18 mouse cellular contexts compared by ENCODE assay signal in genomic region chr1:135159556-135160123, GRCm38 (mm10). TPM values are rescaled to one million over a fixed set of nuclear protein-coding genes. Genes with fewer than 3 reads are reported as not detected.
DNase-seq lines count a peak whose midpoint lies in the region; ATAC-seq lines count a peak whose summit lies in the region.
"Had no signal": no experiment of that assay in that cellular context is flagged by ENCODE, and none has a peak within 500 bp of the region (broad histone marks: within the 10 kb centered on the region; RNA-seq: fewer than 3 reads in every experiment).

No protein-coding gene starts in this region.

- H3K4me3 ChIP-seq in forebrain, embryonic 13.5 days: no peak overlapping the region
- no peak overlapping the region for H3K4me3 ChIP-seq in forebrain, embryonic 11.5 days (ENCODE audit: low read depth, low read length)
- no peak overlapping the region for H3K4me3 ChIP-seq in hindbrain, embryonic 13.5 days
- H3K4me3 ChIP-seq in midbrain, embryonic 16.5 days (ENCODE audit: low read depth, low read length): no peak overlapping the region
- H3K4me3 ChIP-seq: embryonic facial prominence, embryonic 15.5 days; heart, embryonic 12.5 days; lung, embryonic 15.5 days had no signal

- H3K4me2 ChIP-seq in forebrain, embryonic 13.5 days: no peak overlapping the region
- H3K4me2 ChIP-seq in forebrain, embryonic 11.5 days (ENCODE audit: low read depth, low read length, severe bottlenecking): no peak overlapping the region
- no peak overlapping the region for H3K4me2 ChIP-seq in hindbrain, embryonic 13.5 days
- H3K4me2 ChIP-seq in midbrain, embryonic 16.5 days (ENCODE audit: low read length): no peak overlapping the region
- H3K4me2 ChIP-seq: embryonic facial prominence, embryonic 15.5 days; heart, embryonic 12.5 days; lung, embryonic 15.5 days had no signal

- no peaks in the 10 kb centered on the region for H3K9me3 ChIP-seq in forebrain, embryonic 13.5 days (replicated peaks)
- no peaks in the 10 kb centered on the region for H3K9me3 ChIP-seq in forebrain, embryonic 11.5 days (ENCODE audit: control insufficient read depth, low read length)
- H3K9me3 ChIP-seq in hindbrain, embryonic 13.5 days: no peaks in the 10 kb centered on the region
- no peaks in the 10 kb centered on the region for H3K9me3 ChIP-seq in midbrain, embryonic 16.5 days (replicated peaks; ENCODE audit: control insufficient read depth, low read length, poor library complexity, severe bottlenecking)
- H3K9me3 ChIP-seq: embryonic facial prominence, embryonic 15.5 days; heart, embryonic 12.5 days; lung, embryonic 15.5 days had no signal

- H3K9ac ChIP-seq in forebrain, embryonic 13.5 days: no peak overlapping the region
- no peak overlapping the region for H3K9ac ChIP-seq in forebrain, embryonic 11.5 days (ENCODE audit: low read length)
- H3K9ac ChIP-seq in hindbrain, embryonic 13.5 days: no peak overlapping the region
- H3K9ac ChIP-seq in midbrain, embryonic 16.5 days (ENCODE audit: low read depth, low read length): no peak overlapping the region
- H3K9ac ChIP-seq: embryonic facial prominence, embryonic 15.5 days; heart, embryonic 12.5 days; lung, embryonic 15.5 days had no signal

- peaks cover 24% of the 10 kb centered on the region for H3K4me1 ChIP-seq in forebrain, embryonic 13.5 days
- H3K4me1 ChIP-seq in forebrain, embryonic 11.5 days (replicated peaks; ENCODE audit: control insufficient read depth, insufficient read depth, low read length): peaks cover 3% of the 10 kb centered on the region
- peaks cover 14% of the 10 kb centered on the region for H3K4me1 ChIP-seq in hindbrain, embryonic 13.5 days (replicated peaks)
- peaks cover 3% of the 10 kb centered on the region for H3K4me1 ChIP-seq in midbrain, embryonic 16.5 days (ENCODE audit: control insufficient read depth, insufficient read depth, low read length)

- peaks cover 23% of the 10 kb centered on the region for H3K36me3 ChIP-seq in forebrain, embryonic 13.5 days (ENCODE audit: poor library complexity, severe bottlenecking)
- no peaks in the 10 kb centered on the region; the same call in 1 of the 2 replicates for H3K36me3 ChIP-seq in forebrain, embryonic 11.5 days (ENCODE audit: control insufficient read depth, insufficient read depth, low read length)
- H3K36me3 ChIP-seq in hindbrain, embryonic 13.5 days: peaks cover 21% of the 10 kb centered on the region
- peaks cover 6% of the 10 kb centered on the region for H3K36me3 ChIP-seq in midbrain, embryonic 16.5 days (ENCODE audit: control insufficient read depth, insufficient read depth, low read length)

- H3K27ac ChIP-seq in forebrain, embryonic 13.5 days: peak overlapping the region; percentile 6; the same call in 1 of the 2 replicates
- no peak overlapping the region for H3K27ac ChIP-seq in forebrain, embryonic 11.5 days (ENCODE audit: low read depth, low read length)
- peak overlapping the region; percentile 80 for H3K27ac ChIP-seq in hindbrain, embryonic 13.5 days
- H3K27ac ChIP-seq in midbrain, embryonic 16.5 days (ENCODE audit: low read length): peak overlapping the region; percentile 79
- H3K27ac ChIP-seq: embryonic facial prominence, embryonic 15.5 days; lung, embryonic 15.5 days had no signal

- no peaks in the 10 kb centered on the region; the same call in 1 of the 2 replicates for H3K27me3 ChIP-seq in forebrain, embryonic 13.5 days
- H3K27me3 ChIP-seq in forebrain, embryonic 11.5 days (ENCODE audit: control insufficient read depth, insufficient read depth, low read length): no peaks in the 10 kb centered on the region
- H3K27me3 ChIP-seq in hindbrain, embryonic 13.5 days: no peaks in the 10 kb centered on the region
- no peaks in the 10 kb centered on the region for H3K27me3 ChIP-seq in midbrain, embryonic 16.5 days (ENCODE audit: control insufficient read depth, insufficient read depth, low read depth, low read length)
- H3K27me3 ChIP-seq: embryonic facial prominence, embryonic 15.5 days; lung, embryonic 15.5 days had no signal

- 77% methylated on average over 11 of the region's 11 CpGs for WGBS in forebrain, embryonic 13.5 days
- WGBS in forebrain, embryonic 11.5 days: 91% methylated on average over 11 of the region's 11 CpGs
- WGBS in hindbrain, embryonic 13.5 days: 64% methylated on average over 11 of the region's 11 CpGs
- WGBS in midbrain, embryonic 16.5 days: 78% methylated on average over 11 of the region's 11 CpGs

- no peak for ATAC-seq in forebrain, embryonic 13.5 days
- ATAC-seq in forebrain, embryonic 11.5 days (replicated peaks; ENCODE audit: low FRiP score): no peak
- peak; percentile 12; the same call in 1 of the 2 replicates for ATAC-seq in hindbrain, embryonic 13.5 days (ENCODE audit: low FRiP score)
- no peak for ATAC-seq in midbrain, embryonic 16.5 days
- ATAC-seq in activated CD4-positive, CD25-positive, alpha-beta regulatory T cell, adult 4 months: no peak

- no peak for DNase-seq in forebrain, embryonic 11.5 days (ENCODE audit: low spot score)
- peak; percentile 37 for DNase-seq in brain, adult 2 months (ENCODE audit: low read depth, low spot score)
- DNase-seq in testis, postnatal 10 days (ENCODE audit: low spot score): no peak
- DNase-seq in adrenal gland, postnatal 10 days: no peak
- DNase-seq: adrenal gland, adult 2 months; gastrocnemius, postnatal 36 days; kidney, adult 9 months had no signal

RNA-seq across cellular contexts. Expression of gene Gpr37l1, which starts 7.8 kb away (rescaled TPM):
- polyA plus RNA-seq in forebrain, embryonic 13.5 days (2015; fragmentation: Nextera tagmentation; extraction: Ambion mirVana): not detected in 2 replicates
- not detected in 2 replicates for polyA plus RNA-seq in forebrain, embryonic 11.5 days (2014; fragmentation: Nextera tagmentation; extraction: Ambion mirVana)
- 0.35 and 0.41 TPM in 2 replicates for polyA plus RNA-seq in hindbrain, embryonic 13.5 days (2015; fragmentation: Nextera tagmentation; extraction: Ambion mirVana)
- polyA plus RNA-seq in midbrain, embryonic 16.5 days (2015; fragmentation: Nextera tagmentation; extraction: Ambion mirVana): 1.1 and 2.7 TPM in 2 replicates
- not detected for polyA plus RNA-seq in activated CD4-positive, CD25-positive, alpha-beta regulatory T cell, adult 4 months (2017; shearing (Covaris generic))
- 1 to 10 TPM; 1.3 to 2.8 TPM for total RNA-seq in adrenal gland, postnatal 10 days (2021)
- total RNA-seq: hematopoietic stem cell, adult 5-6 weeks; liver, adult 2 months; megakaryocyte, adult 5-6 weeks; neutrophil, adult 5-6 weeks had no signal
- polyA plus RNA-seq: embryonic facial prominence, embryonic 15.5 days; heart, embryonic 12.5 days; liver, adult 2 months had no signal

RNA-seq across cellular contexts. Expression of gene Arl8a, which starts 13.0 kb away (rescaled TPM):
- 161 and 162 TPM in 2 replicates for polyA plus RNA-seq in forebrain, embryonic 13.5 days (2015; fragmentation: Nextera tagmentation; extraction: Ambion mirVana)
- 67.9 and 73.5 TPM in 2 replicates for polyA plus RNA-seq in forebrain, embryonic 11.5 days (2014; fragmentation: Nextera tagmentation; extraction: Ambion mirVana)
- polyA plus RNA-seq in hindbrain, embryonic 13.5 days (2015; fragmentation: Nextera tagmentation; extraction: Ambion mirVana): 284 and 285 TPM in 2 replicates
- polyA plus RNA-seq in midbrain, embryonic 16.5 days (2015; fragmentation: Nextera tagmentation; extraction: Ambion mirVana): 390 and 409 TPM in 2 replicates
- 10 to 100 TPM; 10.3 to 10.6 TPM for polyA plus RNA-seq in activated CD4-positive, CD25-positive, alpha-beta regulatory T cell, adult 4 months (2017; shearing (Covaris generic))
- total RNA-seq in adrenal gland, postnatal 10 days (2021): 10 to 100 TPM; 49.2 to 57.7 TPM

RNA-seq across cellular contexts. Expression of gene Ptpn7, which starts 27.1 kb away (rescaled TPM):
- polyA plus RNA-seq in forebrain, embryonic 13.5 days (2015; fragmentation: Nextera tagmentation; extraction: Ambion mirVana): 0.34 and 0.53 TPM in 2 replicates
- 1.8 TPM in 2 replicates for polyA plus RNA-seq in forebrain, embryonic 11.5 days (2014; fragmentation: Nextera tagmentation; extraction: Ambion mirVana)
- 0.62 and 0.88 TPM in 2 replicates for polyA plus RNA-seq in hindbrain, embryonic 13.5 days (2015; fragmentation: Nextera tagmentation; extraction: Ambion mirVana)
- 0.11 and 0.26 TPM in 2 replicates for polyA plus RNA-seq in midbrain, embryonic 16.5 days (2015; fragmentation: Nextera tagmentation; extraction: Ambion mirVana)
- polyA plus RNA-seq in activated CD4-positive, CD25-positive, alpha-beta regulatory T cell, adult 4 months (2017; shearing (Covaris generic)): 100 to 1,000 TPM; 155 to 193 TPM
- total RNA-seq in adrenal gland, postnatal 10 days (2021): 1 to 10 TPM; 1.8 to 2.5 TPM

RNA-seq across cellular contexts. Expression of gene Lgr6, which starts 54.6 kb away (rescaled TPM):
- polyA plus RNA-seq in forebrain, embryonic 13.5 days (2015; fragmentation: Nextera tagmentation; extraction: Ambion mirVana): 0.15 and 0.30 TPM in 2 replicates
- 0.17 and 0.32 TPM in 2 replicates for polyA plus RNA-seq in forebrain, embryonic 11.5 days (2014; fragmentation: Nextera tagmentation; extraction: Ambion mirVana)
- polyA plus RNA-seq in hindbrain, embryonic 13.5 days (2015; fragmentation: Nextera tagmentation; extraction: Ambion mirVana): 0.47 and 0.92 TPM in 2 replicates
- 1.1 and 1.2 TPM in 2 replicates for polyA plus RNA-seq in midbrain, embryonic 16.5 days (2015; fragmentation: Nextera tagmentation; extraction: Ambion mirVana)
- not detected for polyA plus RNA-seq in activated CD4-positive, CD25-positive, alpha-beta regulatory T cell, adult 4 months (2017; shearing (Covaris generic))
- 10 to 100 TPM; 20.5 to 28.4 TPM for total RNA-seq in adrenal gland, postnatal 10 days (2021)
- total RNA-seq: hematopoietic stem cell, adult 5-6 weeks; megakaryocyte, adult 5-6 weeks; neutrophil, adult 5-6 weeks had no signal
- polyA plus RNA-seq: liver, adult 2 months had no signal

Comparison
In these comparisons a context has a peak if more than half of its experiments do, and no peak if none do; other contexts are left out.
1. RNA of gene Ptpn7, which starts 27.1 kb away (polyA plus RNA-seq): 155 to 193 TPM in activated CD4-positive, CD25-positive, alpha-beta regulatory T cell, adult 4 months; 1.8 TPM in forebrain, embryonic 11.5 days, 0.62 to 0.88 TPM in hindbrain, embryonic 13.5 days, 0.34 to 0.53 TPM in forebrain, embryonic 13.5 days and 0.11 to 0.26 TPM in midbrain, embryonic 16.5 days; every median in the first group is over 10 times any median in the second.